Mouse (Mus musculus) left cerebral cortex, adult 2 months (tissue): ENCODE data around the gene Spata13. TPM values are rescaled to one million over a fixed set of nuclear protein-coding genes. Genes with fewer than 3 reads are reported as not detected.

ENCODE experiments used
- DNase-seq, 2 experiments: peaks; one replicate each; pipeline ENCODE4 v3.0.0; 2021 to 2022; ENCODE audit warnings: low spot score in 2 of 2, mixed read lengths in 1 of 2; ENCODE audit errors: extremely low spot score in 1 of 2
- H3K27ac ChIP-seq: fragments of 200-600 bp; 2 replicates; pipeline ENCODE4 v1.8.1; 2022
- H3K4me3 ChIP-seq: fragments of 200-600 bp; 2 replicates; pipeline ENCODE4 v1.8.1; 2022
- CTCF ChIP-seq: fragments of 200-600 bp; IDR thresholded peaks from 2 replicates; pipeline ENCODE4 v1.8.1; 2022; ENCODE audit warnings: antibody characterized with exemption, mild to moderate bottlenecking, moderate library complexity
- intact Hi-C: fragments of 180-260 bp; cut with DNase I; formaldehyde crosslinking; loops from one replicate; pipeline ENCODE4 v1.15.1; 2025
- total RNA-seq, 2 experiments: library from RNA; stranded (reverse); gene quantifications; 2 replicates each; pipeline ENCODE4 v1.2.3; 2021

Gene Spata13
- total RNA-seq, 2 experiments from 2014 or later: 15.4 to 23.7 TPM

DNA sequence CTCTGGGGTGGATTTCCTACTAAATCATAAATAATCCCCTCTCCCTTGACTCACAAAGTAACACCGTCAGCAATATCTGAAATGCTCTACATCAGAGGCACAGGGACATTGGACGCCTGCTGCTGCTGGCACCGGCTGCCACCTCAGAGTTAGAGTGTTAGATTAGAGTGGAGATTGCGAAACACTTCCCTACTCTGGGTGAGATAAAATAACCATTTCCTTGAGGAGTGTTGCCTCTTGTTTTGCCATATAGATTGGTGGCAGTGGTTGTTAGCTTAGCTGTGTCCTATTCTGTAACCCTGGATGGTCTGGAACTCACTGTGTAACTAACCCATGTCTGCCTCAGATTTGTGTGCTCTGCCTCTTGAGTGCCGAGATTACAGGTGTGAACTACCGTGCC, 111.4 kb downstream of the Spata13 start:
- no peak for TF ChIP-seq CTCF

GRCm38 (mm10) chr14:60746141-60746540, 112.3 kb downstream of the Spata13 start:
- TF ChIP-seq CTCF: no peak
- no peak overlapping the region for H3K4me3 ChIP-seq
- intact Hi-C loops: no loop called here

More for the DNA sequence above, 111.4 kb downstream of the Spata13 start:
- intact Hi-C loops: no loop called here
- DNase-seq: no peak
- H3K27ac ChIP-seq: no peak overlapping the region
- H3K4me3 ChIP-seq: no peak overlapping the region

GRCm38 (mm10) chr14:60747154-60747870, 113.5 kb downstream of the Spata13 start:
- Histone ChIP-seq H3K4me3 (no peak overlapping the region), H3K27ac (no peak overlapping the region)
- intact Hi-C loops: no loop called here
- DNase-seq: no peak
- no peak for TF ChIP-seq CTCF

More at GRCm38 (mm10) chr14:60746141-60746540, 112.3 kb downstream of the Spata13 start:
- DNase-seq: no peak
- no peak overlapping the region for H3K27ac ChIP-seq

- no peak for TF ChIP-seq CTCF
- intact Hi-C loops: no loop called here
- H3K4me3 ChIP-seq: no peak overlapping the region
- H3K27ac ChIP-seq: no peak overlapping the region
- no peak for DNase-seq
Observed at GRCm38 (mm10) chr14:60749880-60750279, 116.1 kb downstream of the Spata13 start.

DNA sequence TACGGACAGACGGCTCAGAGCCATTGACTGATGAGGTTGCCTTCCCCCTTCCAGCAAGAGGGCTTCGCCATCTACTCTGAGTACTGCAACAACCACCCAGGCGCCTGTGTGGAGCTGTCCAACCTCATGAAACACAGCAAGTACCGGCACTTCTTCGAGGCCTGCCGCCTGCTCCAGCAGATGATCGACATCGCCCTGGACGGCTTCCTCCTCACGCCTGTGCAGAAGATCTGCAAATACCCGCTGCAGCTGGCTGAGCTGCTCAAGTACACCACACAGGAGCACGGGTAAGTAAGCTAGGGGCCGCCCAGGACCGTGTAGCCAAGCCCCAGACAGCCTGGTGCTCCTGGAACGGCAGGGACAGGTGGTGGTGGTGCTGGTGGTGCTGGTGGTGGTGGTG, 117.8 kb downstream of the Spata13 start:
- no peak overlapping the region for H3K4me3 ChIP-seq
- H3K27ac ChIP-seq: no peak overlapping the region
- intact Hi-C loops: no loop called here
- DNase-seq: no peak
- no peak for TF ChIP-seq CTCF

- DNase-seq: no peak
Observed at GRCm38 (mm10) chr14:60752892-60753800, 119.3 kb downstream of the Spata13 start.

DNA sequence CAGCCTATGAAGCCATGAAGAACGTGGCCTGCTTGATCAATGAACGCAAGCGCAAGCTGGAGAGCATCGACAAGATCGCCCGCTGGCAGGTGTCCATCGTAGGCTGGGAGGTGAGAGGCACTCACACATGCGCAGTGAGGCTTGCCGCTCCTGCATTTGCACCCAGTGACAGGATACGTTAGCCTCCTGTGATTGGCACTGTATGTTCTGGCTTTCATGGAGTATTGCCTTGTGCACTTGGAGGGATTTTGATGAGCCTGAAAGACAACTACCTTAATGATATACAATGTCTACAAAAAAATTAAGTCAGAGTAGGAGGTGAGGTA, 120.0 kb downstream of the Spata13 start:
- Histone ChIP-seq H3K4me3 (no peak overlapping the region), H3K27ac (no peak overlapping the region)
- no peak for DNase-seq
- intact Hi-C loops: no loop called here
- no peak for TF ChIP-seq CTCF

More at GRCm38 (mm10) chr14:60752892-60753800, 119.3 kb downstream of the Spata13 start:
- Histone ChIP-seq H3K4me3 (no peak overlapping the region), H3K27ac (no peak overlapping the region)
- no peak for TF ChIP-seq CTCF
- intact Hi-C loops: no loop called here

- intact Hi-C loops: no loop called here
- no peak for TF ChIP-seq CTCF
- no peak overlapping the region for H3K4me3 ChIP-seq
- no peak overlapping the region for H3K27ac ChIP-seq
- DNase-seq: no peak
Observed at GRCm38 (mm10) chr14:60754656-60755055, 120.9 kb downstream of the Spata13 start.

DNA sequence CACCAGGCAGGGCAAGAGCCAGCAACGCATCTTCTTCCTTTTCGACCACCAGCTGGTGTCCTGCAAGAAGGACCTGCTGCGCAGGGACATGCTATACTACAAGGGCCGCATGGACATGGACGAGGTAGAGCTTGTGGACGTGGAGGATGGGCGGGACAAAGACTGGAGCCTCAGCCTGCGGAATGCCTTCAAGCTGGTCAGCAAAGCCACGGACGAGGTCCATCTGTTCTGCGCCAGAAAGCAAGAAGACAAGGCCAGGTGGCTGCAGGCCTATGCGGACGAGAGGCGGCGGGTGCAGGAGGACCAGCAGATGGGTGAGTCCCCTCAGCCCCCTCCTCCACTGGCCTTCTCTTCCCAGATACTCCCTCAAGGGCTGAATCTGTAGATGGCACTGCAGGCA, 122.5 kb downstream of the Spata13 start:
- no peak for TF ChIP-seq CTCF
- intact Hi-C loops: no loop called here
- no peak overlapping the region for H3K4me3 ChIP-seq
- DNase-seq: no peak
- H3K27ac ChIP-seq: no peak overlapping the region

- no peak overlapping the region for H3K27ac ChIP-seq
- no peak for DNase-seq
- no peak overlapping the region for H3K4me3 ChIP-seq
- intact Hi-C loops: no loop called here
- no peak for TF ChIP-seq CTCF
Observed at GRCm38 (mm10) chr14:60757265-60757664, 123.5 kb downstream of the Spata13 start.

DNA sequence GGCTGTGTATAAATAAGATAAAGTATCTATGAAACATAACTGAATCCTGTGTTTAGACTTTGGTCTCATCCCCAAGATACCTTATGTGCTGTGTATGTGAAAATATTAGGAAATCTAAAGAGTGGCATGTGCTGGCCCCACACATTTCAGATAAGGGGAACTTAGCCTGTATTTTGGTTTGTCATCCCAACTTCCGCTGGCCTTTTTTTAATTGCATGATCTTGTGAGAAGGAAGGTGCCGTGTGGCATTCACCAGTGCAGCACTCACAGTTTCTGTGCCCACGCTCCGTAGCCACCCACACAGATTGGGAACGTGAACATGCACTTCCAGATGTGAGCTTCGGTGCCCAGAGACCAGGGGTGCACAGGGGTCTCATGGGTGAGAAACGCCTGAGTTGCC, 123.9 kb downstream of the Spata13 start:
- intact Hi-C loops: no loop called here
- no peak for DNase-seq

DNA sequence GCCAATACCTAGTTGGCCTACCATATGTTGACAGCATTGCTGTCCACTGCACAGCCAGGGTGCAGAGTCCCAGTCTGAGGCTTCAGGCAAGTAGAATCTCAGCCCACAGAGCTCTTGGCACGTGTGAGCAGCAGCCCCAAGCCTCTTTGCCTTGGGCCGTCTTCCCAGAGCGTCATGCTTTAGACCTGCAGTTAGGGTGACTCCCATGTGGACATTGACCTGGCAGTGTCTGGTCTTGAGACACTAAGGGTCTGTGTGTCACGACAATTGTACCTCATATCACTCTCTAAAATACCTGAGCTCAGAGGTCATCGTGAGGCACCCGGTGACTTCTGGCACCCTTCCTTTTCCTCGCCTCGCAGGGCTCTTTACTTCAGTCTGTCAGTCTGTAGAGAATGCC, 125.3 kb downstream of the Spata13 start:
- Histone ChIP-seq H3K27ac (no peak overlapping the region), H3K4me3 (no peak overlapping the region)
- no peak for DNase-seq
- intact Hi-C loops: no loop called here
- no peak for TF ChIP-seq CTCF

More for the DNA sequence above, 123.9 kb downstream of the Spata13 start:
- no peak for TF ChIP-seq CTCF
- Histone ChIP-seq H3K4me3 (no peak overlapping the region), H3K27ac (no peak overlapping the region)
